Mouse (Mus musculus) T-cell, adult 66 days (primary cell): ENCODE measurements around the gene Vmn2r21. TPM values are rescaled to one million over a fixed set of nuclear protein-coding genes. Genes with fewer than 3 reads are reported as not detected.

ENCODE experiments used
- total RNA-seq, 2 experiments: library from RNA; stranded (reverse); gene quantifications; 3 replicates in 1 of 2; 4 replicates in 1 of 2; pipeline ENCODE4 v1.2.4; 2023

The Vmn2r21 gene
- not detected for total RNA-seq

GRCm38 (mm10) chr6:123533306-123533705 lies at the start of gene Vmn2r21:
TSS of gene Vmn2r21 (minus strand) at chr6:123533406.

Other genes with a start within 250 kb of the Vmn2r21 start
- gene Clec4e, start 243.5 kb downstream of the Vmn2r21 start, total RNA-seq = under 1 TPM in 1 of 2 experiments, not detected in 1; 0.18 TPM
- gene Vmn2r19, start 225.1 kb downstream of the Vmn2r21 start, total RNA-seq = not detected
- not detected for gene Vmn2r20, start 115.3 kb downstream of the Vmn2r21 start, total RNA-seq
- gene Vmn2r22, start 117.3 kb upstream of the Vmn2r21 start, total RNA-seq = not detected
- not detected for gene Vmn2r23, start 169.3 kb upstream of the Vmn2r21 start, total RNA-seq
- not detected for gene Vmn2r24, start 245.5 kb upstream of the Vmn2r21 start, total RNA-seq